Mouse (Mus musculus) lung, embryonic 16.5 days (tissue): ENCODE measurements around the gene Mcm8. TPM values are rescaled to one million over a fixed set of nuclear protein-coding genes. Genes with fewer than 3 reads are reported as not detected.

Source experiments
- ATAC-seq: fragments of 200-750 bp; cut with Nextera tagmentation; 2 replicates; pipeline ENCODE4 v1.8.0; 2017; ENCODE audit warnings: low read depth, mild to moderate bottlenecking, moderate library complexity
- H3K27ac ChIP-seq: fragments of 300-500 bp; sonication (generic); 2 replicates; pipeline ENCODE4 v1.5.1; 2014; ENCODE audit warnings: mild to moderate bottlenecking, control low read depth, low read length
- H3K27me3 ChIP-seq: fragments of 300-500 bp; sonication (generic); 2 replicates; pipeline ENCODE4 v1.6.1; 2014; ENCODE audit warnings: low read depth, low read length, mixed read lengths; ENCODE audit not compliant: control insufficient read depth, insufficient read depth
- H3K36me3 ChIP-seq: fragments of 300-500 bp; sonication (generic); 2 replicates; pipeline ENCODE4 v1.6.1; 2014; ENCODE audit warnings: low read length; ENCODE audit not compliant: control insufficient read depth, insufficient read depth
- H3K4me1 ChIP-seq: fragments of 300-500 bp; sonication (generic); replicated peaks from 2 replicates; pipeline ENCODE4 v1.6.1; 2014; ENCODE audit warnings: low read length, mixed read lengths; ENCODE audit not compliant: control insufficient read depth, insufficient read depth
- H3K4me2 ChIP-seq: fragments of 300-500 bp; sonication (generic); 2 replicates; pipeline ENCODE4 v1.6.1; 2014; ENCODE audit warnings: low read depth, low read length, control low read depth
- H3K4me3 ChIP-seq: fragments of 300-500 bp; sonication (generic); 2 replicates; pipeline ENCODE4 v1.5.1; 2014; ENCODE audit warnings: mild to moderate bottlenecking, low read length, control low read depth
- H3K9ac ChIP-seq: fragments of 300-500 bp; sonication (generic); 2 replicates; pipeline ENCODE4 v1.6.1; 2014; ENCODE audit warnings: low read length, control low read depth
- H3K9me3 ChIP-seq: fragments of 300-500 bp; sonication (generic); 2 replicates; pipeline ENCODE4 v1.6.1; 2016; ENCODE audit warnings: low read length; ENCODE audit not compliant: control insufficient read depth
- WGBS: fragments of 180-500 bp; shearing (Covaris S2); extraction: QIAGEN DNeasy Blood & Tissue Kit; methylation state at CpG from one replicate; pipeline ENCODE4 v1.1.7; 2014; 5-methylcytosine and 5-hydroxymethylcytosine counted together
- polyA plus RNA-seq: library from polyadenylated mRNA; unstranded; fragments of >200 nt; fragmentation: Nextera tagmentation; extraction: Ambion mirVana; gene quantifications from 2 replicates; pipeline ENCODE4 v1.2.1, GENCODE M21; 2015

Mcm8 gene
- polyA plus RNA-seq, 1 experiment from 2014 or later, result 13.8 TPM

- Histone ChIP-seq H3K27me3 (peaks cover 9% of the 10 kb centered on the region; the same call in 1 of the 2 replicates), H3K27ac (no peak overlapping the region), H3K36me3 (no peaks in the 10 kb centered on the region), H3K9me3 (no peaks in the 10 kb centered on the region), H3K9ac (no peak overlapping the region), H3K4me1 (peaks cover 5% of the 10 kb centered on the region; the same call in 1 of the 2 replicates), H3K4me2 (no peak overlapping the region), H3K4me3 (no peak overlapping the region)
- 31% methylated on average over 8 of the region's 8 CpGs for WGBS
- ATAC-seq, result peak; percentile 34; the same call in 1 of the 2 replicates
These were observed 68.5 kb downstream of the Mcm8 start for GRCm38 (mm10) chr2:132884303-132884967.

- H3K9me3 ChIP-seq, result no peaks in the 10 kb centered on the region
- no peak for ATAC-seq
These were observed 69.4 kb downstream of the Mcm8 start for GRCm38 (mm10) chr2:132885312-132885711.

More at GRCm38 (mm10) chr2:132885312-132885711, 69.4 kb downstream of the Mcm8 start:
- no peak overlapping the region for H3K4me3 ChIP-seq
- no peaks in the 10 kb centered on the region for H3K36me3 ChIP-seq
- no peak overlapping the region for H3K27ac ChIP-seq
- no peak overlapping the region for H3K9ac ChIP-seq
- 78% methylated on average over 6 of the region's 7 CpGs for WGBS
- H3K4me1 ChIP-seq, result no peaks in the 10 kb centered on the region
- peaks cover 3% of the 10 kb centered on the region; the same call in 1 of the 2 replicates for H3K27me3 ChIP-seq
- H3K4me2 ChIP-seq, result no peak overlapping the region

Other genes starting within 250 kb of the Mcm8 start
- 28.7 and 31.3 TPM in 2 replicates for gene Gpcpd1, start 228.4 kb upstream of the Mcm8 start, polyA plus RNA-seq
- gene Shld1, start 129.2 kb upstream of the Mcm8 start, polyA plus RNA-seq, result 13.4 and 15.5 TPM in 2 replicates
- gene Chgb, start 34.9 kb upstream of the Mcm8 start, polyA plus RNA-seq, result 0.87 and 1.1 TPM in 2 replicates
- 21.6 and 21.8 TPM in 2 replicates for gene Trmt6, start 86 bp upstream of the Mcm8 start, polyA plus RNA-seq
- 7.7 and 8.4 TPM in 2 replicates for gene Crls1, start 30.5 kb downstream of the Mcm8 start, polyA plus RNA-seq
- 6.3 and 7.3 TPM in 2 replicates for gene Lrrn4, start 64.8 kb downstream of the Mcm8 start, polyA plus RNA-seq
- 3.7 and 4.4 TPM in 2 replicates for gene Fermt1, start 129.8 kb downstream of the Mcm8 start, polyA plus RNA-seq